Mouse (Mus musculus): ENCODE measurements around the gene Atoh7. TPM values are rescaled to one million over a fixed set of nuclear protein-coding genes. Genes with fewer than 3 reads are reported as not detected.

The Atoh7 gene
- total RNA-seq, 1 experiment: not detected

DNA sequence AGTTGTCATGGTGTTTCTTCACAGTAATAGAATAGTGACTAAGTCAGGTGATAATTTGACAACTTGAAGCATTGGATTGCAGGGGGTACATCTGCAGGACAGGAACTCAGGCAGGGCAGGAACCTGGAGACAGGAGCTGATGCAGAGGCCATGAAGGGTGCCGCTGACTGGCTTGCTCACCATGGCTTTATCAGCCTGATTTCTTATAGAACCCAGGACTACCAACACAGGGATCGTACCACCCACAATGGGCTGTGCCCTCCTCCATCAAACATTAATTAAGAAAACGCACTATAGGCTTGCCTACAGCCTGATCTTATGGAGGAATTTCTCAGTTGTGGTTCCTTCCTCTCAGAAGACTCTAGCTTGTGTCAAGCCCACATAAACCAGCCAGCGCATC lies 33.9 kb downstream of the Atoh7 start:
- no peaks in the 10 kb centered on the region for H3K36me3 ChIP-seq (ENCODE audit: control insufficient read depth, insufficient read depth, low read length, poor library complexity, severe bottlenecking)
- H3K9me3 ChIP-seq (ENCODE audit: control insufficient read depth, insufficient read depth, low read depth, low read length): no peaks in the 10 kb centered on the region
- no peak for TF ChIP-seq ZNF384 (IDR thresholded peaks at IDR 0.05; ENCODE audit: low read depth, low read length)
- no peak for TF ChIP-seq MAFK (IDR thresholded peaks at IDR 0.05; ENCODE audit: insufficient read depth, low read depth, low read length)
- TF ChIP-seq CHD2 (IDR thresholded peaks at IDR 0.05; ENCODE audit: low read depth, low read length): no peak
- TF ChIP-seq HCFC1 (IDR thresholded peaks at IDR 0.05; ENCODE audit: borderline replicate concordance, insufficient read depth, low read length): no peak
- no peak for TF ChIP-seq ZC3H11A (IDR thresholded peaks at IDR 0.05; ENCODE audit: borderline replicate concordance, low read depth, low read length)
- H3K4me1 ChIP-seq (ENCODE audit: control insufficient read depth in 2 of 2, insufficient read depth in 2 of 2, low read length in 2 of 2, poor library complexity in 1 of 2): peaks cover 0 to 4% of the 10 kb centered on the region in 2 experiments; a peak in 1 of 4 replicates
- H3K27ac ChIP-seq (ENCODE audit: insufficient read depth, low read depth, low read length, poor library complexity, severe bottlenecking): no peak overlapping the region
- H3K4me3 ChIP-seq (ENCODE audit: insufficient read depth in 1 of 2, low read depth in 1 of 2, low read length in 2 of 2, poor library complexity in 1 of 2, severe bottlenecking in 1 of 2): no peak overlapping the region
- in situ Hi-C loops (cut with MboI; ENCODE audit: low sequenced_read_pairs in 2 of 2, unreplicated experiment in 2 of 2): no loop called here
- no peak for DNase-seq (ENCODE audit: low read depth, low spot score)
- no peak overlapping the region for H3K9ac ChIP-seq (ENCODE audit: insufficient read depth, low read depth, low read length, poor library complexity, severe bottlenecking)

DNA sequence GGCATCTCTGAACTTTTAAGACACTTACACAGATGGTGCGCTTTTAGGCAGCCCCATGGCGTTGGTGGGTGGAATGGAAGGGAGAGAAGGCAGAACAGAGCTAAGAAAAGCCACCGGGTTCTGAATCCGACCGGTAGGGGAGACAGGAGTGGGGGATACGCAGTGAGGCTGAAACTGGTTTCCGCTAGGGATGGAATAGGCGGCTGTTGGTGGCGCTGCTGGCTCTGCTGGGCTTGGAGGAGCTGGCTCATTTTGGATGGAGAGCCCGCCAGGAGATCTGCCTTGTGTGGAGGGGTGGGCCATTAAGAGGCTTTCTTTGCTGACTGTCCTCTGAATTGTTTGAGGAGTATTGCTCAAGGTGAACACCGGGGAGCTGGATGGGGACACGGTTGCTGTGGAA lies 36.2 kb downstream of the Atoh7 start:
- in situ Hi-C loops (cut with MboI; ENCODE audit: low sequenced_read_pairs in 2 of 2, unreplicated experiment in 2 of 2): no loop called here
- Histone ChIP-seq H3K9me3 (ENCODE audit: control insufficient read depth, insufficient read depth, low read depth, low read length) (no peaks in the 10 kb centered on the region), H3K27ac (ENCODE audit: insufficient read depth, low read depth, low read length, poor library complexity, severe bottlenecking) (no peak overlapping the region), H3K4me3 (ENCODE audit: insufficient read depth in 1 of 2, low read depth in 1 of 2, low read length in 2 of 2, poor library complexity in 1 of 2, severe bottlenecking in 1 of 2) (peak overlapping the region in 1 of 2 experiments; percentile 46; a peak in 2 of 4 replicates), H3K36me3 (ENCODE audit: control insufficient read depth, insufficient read depth, low read length, poor library complexity, severe bottlenecking) (no peaks in the 10 kb centered on the region), H3K4me1 (ENCODE audit: control insufficient read depth in 2 of 2, insufficient read depth in 2 of 2, low read length in 2 of 2, poor library complexity in 1 of 2) (peaks cover 0 to 4% of the 10 kb centered on the region in 2 experiments; a peak in 1 of 4 replicates), H3K9ac (ENCODE audit: insufficient read depth, low read depth, low read length, poor library complexity, severe bottlenecking) (no peak overlapping the region)
- no peak for DNase-seq (ENCODE audit: low read depth, low spot score)
- TF ChIP-seq ZNF384 (IDR thresholded peaks at IDR 0.05; ENCODE audit: low read depth, low read length) (no peak), CHD2 (IDR thresholded peaks at IDR 0.05; ENCODE audit: low read depth, low read length) (no peak), ZC3H11A (IDR thresholded peaks at IDR 0.05; ENCODE audit: borderline replicate concordance, low read depth, low read length) (no peak), HCFC1 (IDR thresholded peaks at IDR 0.05; ENCODE audit: borderline replicate concordance, insufficient read depth, low read length) (no peak), MAFK (IDR thresholded peaks at IDR 0.05; ENCODE audit: insufficient read depth, low read depth, low read length) (no peak)

GRCm38 (mm10) chr10:63136436-63136835 lies 37.0 kb downstream of the Atoh7 start:
- no peak for TF ChIP-seq ZC3H11A (IDR thresholded peaks at IDR 0.05; ENCODE audit: borderline replicate concordance, low read depth, low read length)
- TF ChIP-seq HCFC1 (IDR thresholded peaks at IDR 0.05; ENCODE audit: borderline replicate concordance, insufficient read depth, low read length): no peak
- TF ChIP-seq CHD2 (IDR thresholded peaks at IDR 0.05; ENCODE audit: low read depth, low read length): no peak
- TF ChIP-seq ZNF384 (IDR thresholded peaks at IDR 0.05; ENCODE audit: low read depth, low read length): no peak
- TF ChIP-seq MAFK (IDR thresholded peaks at IDR 0.05; ENCODE audit: insufficient read depth, low read depth, low read length): no peak
- 0 out of 2 replicates have a peak overlapping the region, but pooled peaks have one; percentile 3 for H3K27ac ChIP-seq (ENCODE audit: insufficient read depth, low read depth, low read length, poor library complexity, severe bottlenecking)
- H3K9ac ChIP-seq (ENCODE audit: insufficient read depth, low read depth, low read length, poor library complexity, severe bottlenecking): no peak overlapping the region
- no peaks in the 10 kb centered on the region for H3K36me3 ChIP-seq (ENCODE audit: control insufficient read depth, insufficient read depth, low read length, poor library complexity, severe bottlenecking)
- in situ Hi-C loops (cut with MboI; ENCODE audit: low sequenced_read_pairs in 2 of 2, unreplicated experiment in 2 of 2): no loop called here
- peaks cover 0 to 4% of the 10 kb centered on the region in 2 experiments; a peak in 1 of 4 replicates for H3K4me1 ChIP-seq (ENCODE audit: control insufficient read depth in 2 of 2, insufficient read depth in 2 of 2, low read length in 2 of 2, poor library complexity in 1 of 2)
- H3K9me3 ChIP-seq (ENCODE audit: control insufficient read depth, insufficient read depth, low read depth, low read length): no peaks in the 10 kb centered on the region
- H3K4me3 ChIP-seq (ENCODE audit: insufficient read depth in 1 of 2, low read depth in 1 of 2, low read length in 2 of 2, poor library complexity in 1 of 2, severe bottlenecking in 1 of 2): no peak overlapping the region
- DNase-seq (ENCODE audit: low read depth, low spot score): no peak

- no peak overlapping the region for H3K27ac ChIP-seq (ENCODE audit: insufficient read depth, low read depth, low read length, poor library complexity, severe bottlenecking)
- H3K4me3 ChIP-seq (ENCODE audit: insufficient read depth in 1 of 2, low read depth in 1 of 2, low read length in 2 of 2, poor library complexity in 1 of 2, severe bottlenecking in 1 of 2): no peak overlapping the region
- TF ChIP-seq ZNF384 (IDR thresholded peaks at IDR 0.05; ENCODE audit: low read depth, low read length): no peak
- no peak overlapping the region for H3K9ac ChIP-seq (ENCODE audit: insufficient read depth, low read depth, low read length, poor library complexity, severe bottlenecking)
- in situ Hi-C loops (cut with MboI; ENCODE audit: low sequenced_read_pairs in 2 of 2, unreplicated experiment in 2 of 2): no loop called here
- H3K9me3 ChIP-seq (ENCODE audit: control insufficient read depth, insufficient read depth, low read depth, low read length): no peaks in the 10 kb centered on the region
- DNase-seq (ENCODE audit: low read depth, low spot score): no peak
- H3K4me1 ChIP-seq (ENCODE audit: control insufficient read depth in 2 of 2, insufficient read depth in 2 of 2, low read length in 2 of 2, poor library complexity in 1 of 2): no peaks in the 10 kb centered on the region; a peak in 1 of 4 replicates
- no peaks in the 10 kb centered on the region for H3K36me3 ChIP-seq (ENCODE audit: control insufficient read depth, insufficient read depth, low read length, poor library complexity, severe bottlenecking)
Observed at GRCm38 (mm10) chr10:63142660-63143059, 43.2 kb downstream of the Atoh7 start.

Other genes with a start within 250 kb of the Atoh7 start
- 307 and 557 TPM in 2 replicates for gene Tet1, start 190.7 kb upstream of the Atoh7 start, total RNA-seq (2012; rRNA removed)
- gene Slc25a16, start 179.0 kb upstream of the Atoh7 start, total RNA-seq (2012; rRNA removed): 12.8 and 16.3 TPM in 2 replicates
- gene Dna2, start 152.6 kb upstream of the Atoh7 start, total RNA-seq (2012; rRNA removed): 26.4 and 28.5 TPM in 2 replicates
- 15.8 and 17.1 TPM in 2 replicates for gene Rufy2, start 119.4 kb upstream of the Atoh7 start, total RNA-seq (2012; rRNA removed)
- gene Hnrnph3, start 75.4 kb upstream of the Atoh7 start, total RNA-seq (2012; rRNA removed): 23.8 and 25.7 TPM in 2 replicates
- 0.58 and 2.1 TPM in 2 replicates for gene Pbld2, start 75.3 kb upstream of the Atoh7 start, total RNA-seq (2012; rRNA removed)
- gene Pbld1, start 39.5 kb upstream of the Atoh7 start, total RNA-seq (2012; rRNA removed): 3.6 and 4.1 TPM in 2 replicates
- gene Mypn, start 104.3 kb downstream of the Atoh7 start, total RNA-seq (2012; rRNA removed): 1.0 and 1.1 TPM in 2 replicates
- gene Herc4, start 144.2 kb downstream of the Atoh7 start, total RNA-seq (2012; rRNA removed): 87.9 and 88.3 TPM in 2 replicates

All from ES-E14 (cell line).